Mouse (Mus musculus) skeletal muscle tissue, postnatal 0 days (tissue): ENCODE data around the gene Cela3b. TPM values are rescaled to one million over a fixed set of nuclear protein-coding genes. Genes with fewer than 3 reads are reported as not detected.

Source experiments
- polyA plus RNA-seq: library from polyadenylated mRNA; unstranded; fragments of >200 nt; fragmentation: Nextera tagmentation; extraction: Ambion mirVana; gene quantifications from 2 replicates; pipeline ENCODE4 v1.2.1, GENCODE M21; 2015

Cela3b gene
- 0.21 and 0.38 TPM in 2 replicates for polyA plus RNA-seq

GRCm38 (mm10) chr4:137430502-137430901 lies at the start of gene Cela3b:
Gene Cela3b, minus strand, starts transcription at chr4:137430540.

GRCm38 (mm10) chr4:137468260-137469080 lies 38.1 kb upstream of the Cela3b start, which contains the start of gene Hspg2:
Gene Hspg2, plus strand, starts transcription at chr4:137468769.

GRCm38 (mm10) chr4:137453234-137453767 lies 23.0 kb upstream of the Cela3b start, which contains the start of gene 1700013G24Rik:
Gene 1700013G24Rik, plus strand, starts transcription at chr4:137453284.

GRCm38 (mm10) chr4:137409691-137410090 lies 20.6 kb downstream of the Cela3b start, which contains the start of gene Cela3a:
Gene Cela3a, minus strand, starts transcription at chr4:137409791.

Other genes with a start within 250 kb of the Cela3b start
- 11.8 and 14.3 TPM in 2 replicates for gene Wnt4, start 153.1 kb downstream of the Cela3b start, polyA plus RNA-seq
- 435 and 448 TPM in 2 replicates for gene Cdc42, start 72.8 kb downstream of the Cela3b start, polyA plus RNA-seq
- not detected in 2 replicates for gene Cela3a, start 20.7 kb downstream of the Cela3b start, polyA plus RNA-seq
- gene 1700013G24Rik, start 22.7 kb upstream of the Cela3b start, polyA plus RNA-seq, result 0.46 and 0.78 TPM in 2 replicates
- gene Hspg2, start 38.2 kb upstream of the Cela3b start, polyA plus RNA-seq, result 35.6 and 39.6 TPM in 2 replicates
- not detected in 2 replicates for gene Ldlrad2, start 144.0 kb upstream of the Cela3b start, polyA plus RNA-seq
- gene Usp48, start 163.2 kb upstream of the Cela3b start, polyA plus RNA-seq, result 19.2 and 21.7 TPM in 2 replicates
- 0.97 and 1.9 TPM in 2 replicates for gene Rap1gap, start 234.2 kb upstream of the Cela3b start, polyA plus RNA-seq